Mouse (Mus musculus): ENCODE results near the gene Fam221a.

- TF ChIP-seq CTCF (IDR thresholded peaks at IDR 0.05; ENCODE audit: low read depth, low read length) (no peak), TAL1 (conservative IDR thresholded peaks at IDR 0.05; ENCODE audit: low read depth, low read length) (no peak), POLR2AphosphoS5 (IDR thresholded peaks at IDR 0.05; ENCODE audit: insufficient replicate concordance, low read depth, low read length) (no peak), GATA1 (IDR thresholded peaks at IDR 0.05; ENCODE audit: borderline replicate concordance, low read length) (no peak)
These were observed 6.4 kb downstream of the Fam221a start for GRCm38 (mm10) chr6:49373943-49374342.
